Mouse (Mus musculus): ENCODE data around the gene Pclo. TPM values are rescaled to one million over a fixed set of nuclear protein-coding genes. Genes with fewer than 3 reads are reported as not detected.
A peak's percentile ranks its signal among the peaks of the same experiment; 100 is the strongest.

The Pclo gene
- total RNA-seq, 1 experiment from 2014 or later = 0.20 TPM

GRCm38 (mm10) chr5:14645856-14646255, 131.1 kb downstream of the Pclo start:
- no peak for ATAC-seq (replicated peaks in 1 of 2; ENCODE audit: insufficient read depth in 1 of 2, low FRiP score in 2 of 2, low TSS enrichment in 1 of 2, low read depth in 1 of 2, poor library complexity in 2 of 2, severe bottlenecking in 2 of 2)

- ATAC-seq (replicated peaks in 1 of 2; ENCODE audit: insufficient read depth in 1 of 2, low FRiP score in 2 of 2, low TSS enrichment in 1 of 2, low read depth in 1 of 2, poor library complexity in 2 of 2, severe bottlenecking in 2 of 2) = no peak
These were observed 145.9 kb downstream of the Pclo start for GRCm38 (mm10) chr5:14660637-14661036.

GRCm38 (mm10) chr5:14662180-14662579, 147.5 kb downstream of the Pclo start:
- no peak for ATAC-seq (replicated peaks in 1 of 2; ENCODE audit: insufficient read depth in 1 of 2, low FRiP score in 2 of 2, low TSS enrichment in 1 of 2, low read depth in 1 of 2, poor library complexity in 2 of 2, severe bottlenecking in 2 of 2)

- no peak for ATAC-seq (replicated peaks in 1 of 2; ENCODE audit: insufficient read depth in 1 of 2, low FRiP score in 2 of 2, low TSS enrichment in 1 of 2, low read depth in 1 of 2, poor library complexity in 2 of 2, severe bottlenecking in 2 of 2)
These were observed 147.9 kb downstream of the Pclo start for GRCm38 (mm10) chr5:14662603-14663002.

- ATAC-seq (replicated peaks in 1 of 2; ENCODE audit: insufficient read depth in 1 of 2, low FRiP score in 2 of 2, low TSS enrichment in 1 of 2, low read depth in 1 of 2, poor library complexity in 2 of 2, severe bottlenecking in 2 of 2) = no peak
These were observed 165.7 kb downstream of the Pclo start for GRCm38 (mm10) chr5:14680419-14680818.

- ATAC-seq (replicated peaks in 1 of 2; ENCODE audit: insufficient read depth in 1 of 2, low FRiP score in 2 of 2, low TSS enrichment in 1 of 2, low read depth in 1 of 2, poor library complexity in 2 of 2, severe bottlenecking in 2 of 2) = no peak
These were observed 177.3 kb downstream of the Pclo start for GRCm38 (mm10) chr5:14691995-14692394.

GRCm38 (mm10) chr5:14696745-14697144, 182.0 kb downstream of the Pclo start:
- no peak for ATAC-seq (replicated peaks in 1 of 2; ENCODE audit: insufficient read depth in 1 of 2, low FRiP score in 2 of 2, low TSS enrichment in 1 of 2, low read depth in 1 of 2, poor library complexity in 2 of 2, severe bottlenecking in 2 of 2)

- no peak for ATAC-seq (replicated peaks in 1 of 2; ENCODE audit: insufficient read depth in 1 of 2, low FRiP score in 2 of 2, low TSS enrichment in 1 of 2, low read depth in 1 of 2, poor library complexity in 2 of 2, severe bottlenecking in 2 of 2)
These were observed 186.2 kb downstream of the Pclo start for GRCm38 (mm10) chr5:14700900-14701299.

- no peak for ATAC-seq (replicated peaks in 1 of 2; ENCODE audit: insufficient read depth in 1 of 2, low FRiP score in 2 of 2, low TSS enrichment in 1 of 2, low read depth in 1 of 2, poor library complexity in 2 of 2, severe bottlenecking in 2 of 2)
These were observed 190.7 kb downstream of the Pclo start for GRCm38 (mm10) chr5:14705423-14705822.

GRCm38 (mm10) chr5:14707311-14707710, 192.6 kb downstream of the Pclo start:
- no peak for ATAC-seq (replicated peaks in 1 of 2; ENCODE audit: insufficient read depth in 1 of 2, low FRiP score in 2 of 2, low TSS enrichment in 1 of 2, low read depth in 1 of 2, poor library complexity in 2 of 2, severe bottlenecking in 2 of 2)

GRCm38 (mm10) chr5:14723576-14723975, 208.9 kb downstream of the Pclo start:
- ATAC-seq (replicated peaks in 1 of 2; ENCODE audit: insufficient read depth in 1 of 2, low FRiP score in 2 of 2, low TSS enrichment in 1 of 2, low read depth in 1 of 2, poor library complexity in 2 of 2, severe bottlenecking in 2 of 2) = no peak

- no peak for ATAC-seq (replicated peaks in 1 of 2; ENCODE audit: insufficient read depth in 1 of 2, low FRiP score in 2 of 2, low TSS enrichment in 1 of 2, low read depth in 1 of 2, poor library complexity in 2 of 2, severe bottlenecking in 2 of 2)
These were observed 214.0 kb downstream of the Pclo start for GRCm38 (mm10) chr5:14728676-14729253.

- no peak for ATAC-seq (replicated peaks in 1 of 2; ENCODE audit: insufficient read depth in 1 of 2, low FRiP score in 2 of 2, low TSS enrichment in 1 of 2, low read depth in 1 of 2, poor library complexity in 2 of 2, severe bottlenecking in 2 of 2)
These were observed 236.2 kb downstream of the Pclo start for GRCm38 (mm10) chr5:14750882-14751281.

- no peak for ATAC-seq (replicated peaks in 1 of 2; ENCODE audit: insufficient read depth in 1 of 2, low FRiP score in 2 of 2, low TSS enrichment in 1 of 2, low read depth in 1 of 2, poor library complexity in 2 of 2, severe bottlenecking in 2 of 2)
These were observed 252.0 kb downstream of the Pclo start for GRCm38 (mm10) chr5:14766686-14767085.

GRCm38 (mm10) chr5:14782362-14783082, 267.8 kb downstream of the Pclo start:
- no peak for ATAC-seq (replicated peaks in 1 of 2; ENCODE audit: insufficient read depth in 1 of 2, low FRiP score in 2 of 2, low TSS enrichment in 1 of 2, low read depth in 1 of 2, poor library complexity in 2 of 2, severe bottlenecking in 2 of 2)

GRCm38 (mm10) chr5:14793891-14794290, 279.2 kb downstream of the Pclo start:
- no peak for ATAC-seq (replicated peaks in 1 of 2; ENCODE audit: insufficient read depth in 1 of 2, low FRiP score in 2 of 2, low TSS enrichment in 1 of 2, low read depth in 1 of 2, poor library complexity in 2 of 2, severe bottlenecking in 2 of 2)

- ATAC-seq (replicated peaks in 1 of 2; ENCODE audit: insufficient read depth in 1 of 2, low FRiP score in 2 of 2, low TSS enrichment in 1 of 2, low read depth in 1 of 2, poor library complexity in 2 of 2, severe bottlenecking in 2 of 2) = peak; percentile 97 to 99
These were observed 292.4 kb downstream of the Pclo start for GRCm38 (mm10) chr5:14807136-14807535.

GRCm38 (mm10) chr5:14833165-14833860, 318.6 kb downstream of the Pclo start:
- ATAC-seq (replicated peaks in 1 of 2; ENCODE audit: insufficient read depth in 1 of 2, low FRiP score in 2 of 2, low TSS enrichment in 1 of 2, low read depth in 1 of 2, poor library complexity in 2 of 2, severe bottlenecking in 2 of 2) = no peak
